Mouse (Mus musculus): ENCODE data around the gene Ptpa.

GRCm38 (mm10) chr2:30458349-30458748, 42.5 kb downstream of the Ptpa start:
- TF ChIP-seq POLR2A (IDR thresholded peaks at IDR 0.05; ENCODE audit: low read depth, low read length) (no peak), JUND (conservative IDR thresholded peaks at IDR 0.05; ENCODE audit: low read depth, low read length) (no peak), CTCF (conservative IDR thresholded peaks at IDR 0.05 in 1 of 2, IDR thresholded peaks at IDR 0.05 in 1 of 2; ENCODE audit: low read depth in 2 of 2, low read length in 2 of 2) (no peak), RAD21 (IDR thresholded peaks at IDR 0.05; ENCODE audit: low read depth, low read length) (no peak), ZMIZ1 (IDR thresholded peaks at IDR 0.05; ENCODE audit: low read depth, low read length) (no peak), E2F4 (IDR thresholded peaks at IDR 0.05; ENCODE audit: insufficient replicate concordance, low read depth, low read length) (no peak), GABPA (IDR thresholded peaks at IDR 0.05; ENCODE audit: insufficient replicate concordance, low read depth, low read length) (no peak), TCF12 (IDR thresholded peaks at IDR 0.05; ENCODE audit: low read depth, low read length) (no peak)

Data from CH12.LX (cell line).